Mouse (Mus musculus): Measurements from ENCODE around the gene Cldn3. TPM values are rescaled to one million over a fixed set of nuclear protein-coding genes. Genes with fewer than 3 reads are reported as not detected.

Gene Cldn3
- polyA plus RNA-seq, 1 experiment, result 0.67 TPM

DNA sequence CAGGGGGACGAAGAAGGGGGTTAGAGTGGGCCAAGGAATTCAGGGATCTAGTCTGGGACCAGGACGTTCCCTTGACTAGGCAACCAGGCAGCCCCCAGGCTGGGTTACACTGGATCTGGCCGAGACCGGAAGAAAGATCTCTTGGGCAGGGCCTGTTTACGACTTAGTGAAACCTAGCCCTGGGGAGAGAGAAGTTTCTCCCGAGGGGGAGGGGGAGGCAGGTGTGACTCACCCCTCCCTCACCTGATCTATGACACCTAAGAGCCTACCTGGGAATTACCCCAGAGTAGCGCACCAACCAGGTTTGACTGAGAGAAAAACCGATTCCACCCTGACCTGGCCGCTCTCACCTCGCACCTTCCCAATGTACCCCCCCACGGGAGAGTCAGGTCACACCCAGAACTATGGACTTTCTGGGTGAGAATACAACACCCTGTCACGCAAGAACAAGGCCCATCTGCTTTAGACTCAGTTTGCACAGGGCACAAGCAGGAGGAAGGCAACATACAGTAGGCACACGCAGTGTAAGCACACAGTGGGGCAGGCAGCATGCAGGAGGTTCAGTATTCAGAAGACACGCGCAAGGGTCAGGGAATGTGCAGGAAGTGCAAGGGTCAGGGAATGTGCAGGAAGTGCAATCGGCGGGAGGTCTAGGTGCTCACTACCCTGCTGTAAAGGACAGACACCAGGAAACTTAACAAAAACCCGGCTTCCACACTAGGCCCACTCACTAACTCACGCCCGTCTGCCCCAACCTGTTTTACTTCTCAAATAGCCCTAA, 18.7 kb upstream of the Cldn3 start:
- Histone ChIP-seq H3K27ac (ENCODE audit: insufficient read depth, low read length) (no peak overlapping the region), H3K4me3 (replicated peaks; ENCODE audit: insufficient read depth, low read depth, low read length) (no peak overlapping the region), H3K27me3 (ENCODE audit: control insufficient read depth, insufficient read depth, low read length) (no peaks in the 10 kb centered on the region), H3K4me1 (ENCODE audit: control insufficient read depth, insufficient read depth, low read length) (no peaks in the 10 kb centered on the region)
- no peak for TF ChIP-seq POLR2A (IDR thresholded peaks at IDR 0.05; ENCODE audit: borderline replicate concordance, insufficient read depth, low read length)
- TF ChIP-seq CTCF (IDR thresholded peaks at IDR 0.05; ENCODE audit: borderline replicate concordance, insufficient read depth, low read depth, low read length), result no peak
- DNase-seq, result no peak
- WGBS, result 84% methylated on average over 20 of the region's 20 CpGs

DNA sequence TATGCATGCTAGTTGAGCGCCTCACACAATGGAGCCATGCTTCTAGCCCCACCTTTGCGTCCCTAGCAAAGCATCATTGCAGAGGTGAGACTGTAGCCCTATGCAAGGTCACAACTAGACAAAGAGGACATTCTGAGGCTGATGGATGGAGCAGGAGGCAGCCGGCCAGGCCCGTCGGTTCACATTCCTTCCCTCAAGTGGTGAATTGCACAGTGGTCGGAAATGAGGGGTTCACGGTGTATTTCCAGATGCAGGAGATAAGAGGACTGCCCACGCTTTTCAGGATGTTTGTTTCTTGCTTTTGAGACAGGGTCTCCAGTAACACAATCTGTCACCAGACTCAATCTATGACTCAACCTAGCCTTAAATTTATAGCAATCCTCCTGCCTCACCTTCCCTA, 15.3 kb upstream of the Cldn3 start:
- no peak for TF ChIP-seq CTCF (IDR thresholded peaks at IDR 0.05; ENCODE audit: borderline replicate concordance, insufficient read depth, low read depth, low read length)
- TF ChIP-seq POLR2A (IDR thresholded peaks at IDR 0.05; ENCODE audit: borderline replicate concordance, insufficient read depth, low read length), result no peak
- H3K27me3 ChIP-seq (ENCODE audit: control insufficient read depth, insufficient read depth, low read length), result no peaks in the 10 kb centered on the region
- H3K4me1 ChIP-seq (ENCODE audit: control insufficient read depth, insufficient read depth, low read length), result no peaks in the 10 kb centered on the region
- no peak overlapping the region for H3K27ac ChIP-seq (ENCODE audit: insufficient read depth, low read length)
- WGBS, result 92% methylated on average over 8 of the region's 8 CpGs
- DNase-seq, result no peak
- H3K4me3 ChIP-seq (replicated peaks; ENCODE audit: insufficient read depth, low read depth, low read length), result no peak overlapping the region

DNA sequence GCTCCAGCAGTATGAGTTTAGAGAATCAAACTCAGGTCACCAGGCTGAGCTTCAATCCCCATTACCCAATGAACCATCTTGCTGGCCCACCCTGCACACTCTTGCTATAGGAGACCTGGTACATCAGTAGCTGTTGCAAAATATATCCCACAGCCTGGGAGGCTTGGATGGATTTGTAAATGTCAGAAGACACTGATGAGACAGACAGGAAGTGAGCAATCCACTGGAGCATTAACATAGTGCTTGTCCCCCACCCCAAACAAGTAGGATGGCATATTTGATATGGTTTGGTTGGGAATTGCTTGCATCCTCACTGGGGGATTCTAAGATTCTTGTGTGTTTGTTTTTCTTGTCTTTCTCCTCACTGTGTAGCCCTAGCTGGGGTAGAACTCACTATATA, 12.9 kb upstream of the Cldn3 start:
- DNase-seq, result no peak
- Histone ChIP-seq H3K27ac (ENCODE audit: insufficient read depth, low read length) (no peak overlapping the region), H3K4me3 (replicated peaks; ENCODE audit: insufficient read depth, low read depth, low read length) (no peak overlapping the region), H3K4me1 (ENCODE audit: control insufficient read depth, insufficient read depth, low read length) (no peaks in the 10 kb centered on the region), H3K27me3 (ENCODE audit: control insufficient read depth, insufficient read depth, low read length) (no peaks in the 10 kb centered on the region)
- TF ChIP-seq POLR2A (IDR thresholded peaks at IDR 0.05; ENCODE audit: borderline replicate concordance, insufficient read depth, low read length), result no peak

DNA sequence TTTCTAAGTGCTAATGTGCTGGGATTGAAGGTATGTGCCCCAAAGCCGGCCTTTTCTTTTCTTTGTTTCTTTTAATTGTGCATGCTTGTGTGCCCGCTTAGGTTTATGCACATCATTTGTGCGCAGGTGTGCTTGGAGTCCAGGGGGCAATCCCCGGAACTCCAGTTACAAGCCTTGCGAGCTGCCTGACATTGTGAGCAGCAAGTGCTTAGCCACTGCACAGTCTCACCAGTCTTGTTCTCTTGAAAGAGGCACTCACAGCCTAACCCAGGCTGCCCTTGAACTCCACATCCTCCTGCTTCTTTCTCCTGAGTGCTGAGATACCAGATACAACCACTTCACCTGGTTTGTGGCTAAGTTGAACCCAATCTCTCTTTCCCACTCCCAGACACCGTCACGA, 12.5 kb upstream of the Cldn3 start:
- DNase-seq, result no peak
- Histone ChIP-seq H3K27ac (ENCODE audit: insufficient read depth, low read length) (no peak overlapping the region), H3K4me1 (ENCODE audit: control insufficient read depth, insufficient read depth, low read length) (no peaks in the 10 kb centered on the region), H3K4me3 (replicated peaks; ENCODE audit: insufficient read depth, low read depth, low read length) (no peak overlapping the region), H3K27me3 (ENCODE audit: control insufficient read depth, insufficient read depth, low read length) (no peaks in the 10 kb centered on the region)
- 92% methylated on average over 7 of the region's 7 CpGs for WGBS
- TF ChIP-seq CTCF (IDR thresholded peaks at IDR 0.05; ENCODE audit: borderline replicate concordance, insufficient read depth, low read depth, low read length), result no peak
- no peak for TF ChIP-seq POLR2A (IDR thresholded peaks at IDR 0.05; ENCODE audit: borderline replicate concordance, insufficient read depth, low read length)

DNA sequence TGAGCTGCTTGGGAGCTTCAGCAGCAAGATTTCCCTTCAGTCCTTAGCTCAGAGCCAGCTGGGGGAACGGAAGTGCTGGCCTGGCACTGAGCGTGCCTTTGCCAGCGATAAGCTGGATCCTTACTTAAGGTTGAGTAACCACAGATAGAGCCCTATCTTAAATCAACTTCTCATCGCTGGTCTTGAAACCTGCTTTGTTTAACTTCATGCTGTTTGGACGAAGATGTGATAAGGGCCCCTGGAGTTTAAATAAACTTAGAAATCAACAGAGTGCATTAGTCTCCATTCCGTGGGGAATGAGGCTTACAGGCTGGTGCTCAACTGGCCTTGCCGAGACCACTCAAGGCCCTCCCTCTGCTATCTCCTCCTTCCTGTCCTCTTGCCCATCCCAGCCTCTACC, 11.7 kb upstream of the Cldn3 start:
- Histone ChIP-seq H3K27ac (ENCODE audit: insufficient read depth, low read length) (no peak overlapping the region), H3K27me3 (ENCODE audit: control insufficient read depth, insufficient read depth, low read length) (no peaks in the 10 kb centered on the region), H3K4me1 (ENCODE audit: control insufficient read depth, insufficient read depth, low read length) (no peaks in the 10 kb centered on the region), H3K4me3 (replicated peaks; ENCODE audit: insufficient read depth, low read depth, low read length) (no peak overlapping the region)
- DNase-seq, result no peak
- 29% methylated on average over 7 of the region's 7 CpGs for WGBS
- TF ChIP-seq POLR2A (IDR thresholded peaks at IDR 0.05; ENCODE audit: borderline replicate concordance, insufficient read depth, low read length) (no peak), CTCF (IDR thresholded peaks at IDR 0.05; ENCODE audit: borderline replicate concordance, insufficient read depth, low read depth, low read length) (no peak)

DNA sequence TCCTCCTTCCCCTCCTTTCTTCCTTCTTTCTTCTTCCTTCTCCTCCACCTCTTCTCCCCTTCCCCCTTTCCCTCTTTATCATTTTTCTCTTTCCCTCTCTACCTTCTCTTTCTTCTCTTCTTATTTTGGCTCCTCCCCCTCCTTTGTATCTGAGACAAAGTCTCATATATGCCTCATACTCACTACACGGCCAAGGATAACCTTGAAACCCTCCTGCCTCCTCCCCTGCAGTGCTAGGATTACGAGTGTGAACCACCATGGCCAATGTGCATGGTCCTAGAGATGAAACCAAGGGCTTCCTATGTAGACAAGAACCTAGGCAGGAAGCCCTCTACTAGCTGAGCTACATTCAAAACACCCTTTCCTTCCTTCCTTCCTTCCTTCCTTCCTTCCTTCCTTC, 11.1 kb upstream of the Cldn3 start:
- TF ChIP-seq CTCF (IDR thresholded peaks at IDR 0.05; ENCODE audit: borderline replicate concordance, insufficient read depth, low read depth, low read length) (no peak), POLR2A (IDR thresholded peaks at IDR 0.05; ENCODE audit: borderline replicate concordance, insufficient read depth, low read length) (no peak)
- Histone ChIP-seq H3K27me3 (ENCODE audit: control insufficient read depth, insufficient read depth, low read length) (no peaks in the 10 kb centered on the region), H3K4me1 (ENCODE audit: control insufficient read depth, insufficient read depth, low read length) (no peaks in the 10 kb centered on the region), H3K4me3 (replicated peaks; ENCODE audit: insufficient read depth, low read depth, low read length) (no peak overlapping the region), H3K27ac (ENCODE audit: insufficient read depth, low read length) (no peak overlapping the region)
- no peak for DNase-seq
- WGBS, result 51% methylated on average over 2 of the region's 2 CpGs

DNA sequence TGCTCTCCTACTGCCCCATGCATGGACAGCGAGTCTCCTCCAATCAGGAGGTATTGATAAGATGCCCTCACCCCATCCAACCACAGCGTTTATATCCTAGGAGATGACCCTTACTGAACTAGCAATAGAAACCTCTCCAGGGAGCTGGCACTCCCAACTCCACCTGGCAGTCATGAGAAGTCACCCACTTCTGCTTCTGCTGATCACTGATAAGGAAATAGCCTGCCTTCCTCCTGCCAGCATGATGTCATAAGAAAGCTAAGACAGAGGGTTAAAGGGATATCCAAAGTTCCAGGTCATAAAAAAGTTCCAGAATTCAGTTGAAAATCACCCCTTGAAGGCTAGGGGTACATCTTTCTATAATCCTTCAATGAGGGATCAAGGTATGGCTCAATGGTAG, 9.8 kb upstream of the Cldn3 start:
- no peak for TF ChIP-seq CTCF (IDR thresholded peaks at IDR 0.05; ENCODE audit: borderline replicate concordance, insufficient read depth, low read depth, low read length)
- no peak for TF ChIP-seq POLR2A (IDR thresholded peaks at IDR 0.05; ENCODE audit: borderline replicate concordance, insufficient read depth, low read length)
- Histone ChIP-seq H3K27ac (ENCODE audit: insufficient read depth, low read length) (no peak overlapping the region), H3K4me1 (ENCODE audit: control insufficient read depth, insufficient read depth, low read length) (no peaks in the 10 kb centered on the region), H3K4me3 (replicated peaks; ENCODE audit: insufficient read depth, low read depth, low read length) (no peak overlapping the region), H3K27me3 (ENCODE audit: control insufficient read depth, insufficient read depth, low read length) (no peaks in the 10 kb centered on the region)
- 83% methylated on average over 2 of the region's 2 CpGs for WGBS
- DNase-seq, result no peak

DNA sequence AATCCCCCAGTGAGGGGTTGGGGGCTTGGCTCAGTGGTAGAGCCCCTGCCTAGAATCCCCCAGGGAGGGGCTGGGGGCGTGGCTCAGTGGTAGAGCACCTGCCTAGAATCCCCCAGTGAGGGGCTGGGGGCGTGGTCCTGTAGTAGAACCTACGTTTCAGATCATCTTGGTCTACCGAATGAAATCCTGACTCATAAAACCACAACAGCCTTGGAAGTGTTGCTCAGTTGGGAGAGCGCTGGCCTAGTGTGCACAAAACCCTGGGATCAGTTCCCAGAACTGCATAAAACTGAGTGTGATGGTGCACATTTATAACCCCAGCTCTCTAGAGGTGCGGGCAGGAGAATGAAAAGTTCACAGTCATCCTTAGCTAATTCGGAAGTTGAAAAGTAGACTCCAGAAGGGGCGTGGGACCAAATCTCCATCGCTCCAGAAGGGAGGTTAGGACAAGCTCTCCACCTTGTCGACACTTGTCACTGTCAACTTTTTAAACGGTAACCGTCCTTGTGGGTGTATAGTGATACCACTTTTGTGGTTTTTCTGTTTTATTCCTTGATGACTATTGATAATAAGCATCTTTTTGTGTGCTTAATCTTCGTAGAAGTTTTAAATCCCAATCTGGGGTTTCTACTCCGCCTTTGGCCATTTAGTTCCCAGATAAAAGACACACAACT, 9.3 kb upstream of the Cldn3 start:
- 82% methylated on average over 14 of the region's 14 CpGs for WGBS

More for the DNA sequence above, 9.3 kb upstream of the Cldn3 start:
- H3K27me3 ChIP-seq (ENCODE audit: control insufficient read depth, insufficient read depth, low read length), result no peaks in the 10 kb centered on the region
- TF ChIP-seq CTCF (IDR thresholded peaks at IDR 0.05; ENCODE audit: borderline replicate concordance, insufficient read depth, low read depth, low read length) (no peak), POLR2A (IDR thresholded peaks at IDR 0.05; ENCODE audit: borderline replicate concordance, insufficient read depth, low read length) (no peak)
- no peak for DNase-seq
- no peaks in the 10 kb centered on the region for H3K4me1 ChIP-seq (ENCODE audit: control insufficient read depth, insufficient read depth, low read length)
- no peak overlapping the region for H3K4me3 ChIP-seq (replicated peaks; ENCODE audit: insufficient read depth, low read depth, low read length)
- no peak overlapping the region for H3K27ac ChIP-seq (ENCODE audit: insufficient read depth, low read length)
